Mouse (Mus musculus) hindbrain, embryonic 10.5 days (tissue): ENCODE results near the gene Aste1. TPM values are rescaled to one million over a fixed set of nuclear protein-coding genes. Genes with fewer than 3 reads are reported as not detected.
A peak's percentile ranks its signal among the peaks of the same experiment; 100 is the strongest.

Experiments
- DNase-seq: peaks from one replicate; pipeline ENCODE4 v3.0.0-alpha.2; 2017; ENCODE audit warnings: low spot score
- H3K27ac ChIP-seq: fragments of 300-500 bp; sonication (generic); 2 replicates; pipeline ENCODE4 v1.5.1; 2016; ENCODE audit warnings: mild to moderate bottlenecking, moderate library complexity
- H3K27me3 ChIP-seq: fragments of 300-500 bp; sonication (generic); 2 replicates; pipeline ENCODE4 v1.6.1; 2016; ENCODE audit warnings: mild to moderate bottlenecking; ENCODE audit not compliant: poor library complexity, insufficient read depth, severe bottlenecking
- H3K36me3 ChIP-seq: fragments of 300-500 bp; sonication (generic); 2 replicates; pipeline ENCODE4 v1.6.1; 2016; ENCODE audit warnings: mild to moderate bottlenecking, moderate library complexity
- H3K4me1 ChIP-seq: fragments of 300-500 bp; sonication (generic); replicated peaks from 2 replicates; pipeline ENCODE4 v1.6.1; 2016; ENCODE audit warnings: mild to moderate bottlenecking
- H3K4me3 ChIP-seq: fragments of 300-500 bp; sonication (generic); 2 replicates; pipeline ENCODE4 v1.5.1; 2016; ENCODE audit warnings: mild to moderate bottlenecking, moderate library complexity
- H3K9me3 ChIP-seq: fragments of 300-500 bp; sonication (generic); 2 replicates; pipeline ENCODE4 v1.6.1; 2016; ENCODE audit warnings: mild to moderate bottlenecking, moderate library complexity
- WGBS: fragments of 180-500 bp; shearing (Covaris S2); methylation state at CpG from one replicate; pipeline ENCODE4 v1.1.7; 2016; 5-methylcytosine and 5-hydroxymethylcytosine counted together
- polyA plus RNA-seq: library from polyadenylated mRNA; unstranded; fragments of >200 nt; fragmentation: Nextera tagmentation; extraction: Ambion mirVana; gene quantifications from 2 replicates; pipeline ENCODE4 v1.2.1, GENCODE M21; 2016

Gene Aste1
- polyA plus RNA-seq, 1 experiment from 2014 or later: 15.4 TPM

DNA sequence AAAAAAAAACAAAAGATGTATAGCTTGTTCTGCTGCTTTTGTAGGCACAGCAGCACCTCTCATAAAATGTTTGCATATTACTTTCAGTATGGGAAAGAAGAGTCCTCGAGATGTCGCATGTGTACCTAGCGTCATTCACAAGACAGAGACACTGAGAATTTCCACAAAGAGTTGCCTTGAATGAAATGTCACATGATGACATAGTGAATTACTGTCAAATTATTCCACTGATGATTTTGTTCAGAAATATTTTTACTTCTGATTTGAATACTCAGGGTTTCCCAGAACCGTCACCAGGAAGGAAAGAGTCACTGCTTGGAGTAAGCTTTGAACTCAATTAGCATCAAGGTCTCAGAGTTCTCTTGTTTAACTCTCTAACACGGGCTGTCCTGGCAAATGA, 7.8 kb upstream of the Aste1 start:
- no peaks in the 10 kb centered on the region for H3K4me1 ChIP-seq
- WGBS: 84% methylated on average over 5 of the region's 5 CpGs
- no peaks in the 10 kb centered on the region for H3K27me3 ChIP-seq
- H3K4me3 ChIP-seq: no peak overlapping the region
- H3K9me3 ChIP-seq: no peaks in the 10 kb centered on the region
- H3K27ac ChIP-seq: no peak overlapping the region
- no peak for DNase-seq
- H3K36me3 ChIP-seq: no peaks in the 10 kb centered on the region

DNA sequence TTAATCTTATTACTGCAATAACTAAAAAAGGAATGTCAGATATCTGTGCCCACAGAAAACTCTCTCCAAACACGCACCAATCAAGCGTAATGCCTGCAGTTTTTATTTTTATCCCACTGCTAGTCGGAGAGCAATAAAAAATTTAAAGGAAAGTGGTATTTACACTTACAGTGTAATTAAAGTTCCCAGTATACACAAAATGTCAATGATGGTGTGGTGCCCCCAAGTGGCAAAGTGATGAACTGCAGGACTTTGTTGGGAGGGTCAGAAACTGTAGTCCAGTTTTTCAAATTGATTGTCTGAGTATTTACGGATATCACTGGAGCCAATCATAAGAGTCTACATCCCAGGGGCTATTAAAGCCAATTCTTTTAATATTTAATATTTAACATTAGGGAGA, 5.9 kb upstream of the Aste1 start:
- Histone ChIP-seq H3K27ac (no peak overlapping the region), H3K4me3 (no peak overlapping the region), H3K4me1 (no peaks in the 10 kb centered on the region), H3K36me3 (no peaks in the 10 kb centered on the region), H3K9me3 (no peaks in the 10 kb centered on the region), H3K27me3 (peaks cover 2% of the 10 kb centered on the region; the same call in 1 of the 2 replicates)
- 20% methylated on average over 4 of the region's 4 CpGs for WGBS
- peak; percentile 64 for DNase-seq

DNA sequence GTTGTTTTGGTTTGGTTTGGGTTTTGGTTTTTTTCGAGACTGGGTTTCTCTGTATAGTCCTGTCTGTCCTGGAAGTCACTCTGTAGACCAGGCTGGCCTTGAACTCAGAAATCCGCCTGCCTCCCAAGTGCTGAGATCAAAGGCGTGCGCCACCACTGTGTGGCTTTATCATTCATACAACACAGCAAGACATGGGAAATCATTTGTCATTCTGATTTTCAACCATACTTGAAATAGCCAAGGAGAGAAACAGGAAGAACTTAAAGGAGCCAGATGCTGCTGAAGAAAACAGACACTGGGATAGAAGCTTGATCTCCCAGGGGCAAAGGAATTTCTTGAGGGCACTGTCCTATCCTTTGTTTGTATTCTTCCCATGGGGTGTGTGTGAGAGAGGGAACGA, 4.6 kb upstream of the Aste1 start:
- peaks cover 5% of the 10 kb centered on the region; the same call in 1 of the 2 replicates for H3K27me3 ChIP-seq
- no peak for DNase-seq
- no peaks in the 10 kb centered on the region for H3K9me3 ChIP-seq
- no peaks in the 10 kb centered on the region for H3K36me3 ChIP-seq
- peaks cover 7% of the 10 kb centered on the region; the same call in 1 of the 2 replicates for H3K4me1 ChIP-seq
- WGBS: 56% methylated on average over 5 of the region's 5 CpGs
- H3K27ac ChIP-seq: no peak overlapping the region
- H3K4me3 ChIP-seq: no peak overlapping the region

DNA sequence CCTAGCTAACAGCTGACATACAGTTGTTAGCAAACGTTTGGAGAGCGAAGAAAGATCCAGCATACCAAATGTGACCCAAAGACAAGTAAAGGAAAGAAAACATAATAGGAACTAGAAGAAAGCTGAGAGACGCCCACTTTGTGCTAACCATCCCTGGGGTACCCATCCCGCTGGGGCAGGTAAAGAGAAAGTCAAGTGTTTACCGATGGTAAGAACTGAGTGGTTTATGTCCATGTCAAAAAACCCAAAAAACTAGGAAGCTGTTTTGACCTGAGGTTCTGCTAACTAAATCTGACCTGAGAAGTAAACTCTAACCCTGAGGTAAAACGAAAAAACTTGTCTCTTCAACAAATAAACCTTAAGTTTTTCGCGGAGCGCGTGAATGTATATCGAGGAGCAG, 472 bp upstream of the Aste1 start:
- peaks cover 26% of the 10 kb centered on the region for H3K36me3 ChIP-seq
- WGBS: 15% methylated on average over 11 of the region's 11 CpGs
- DNase-seq: no peak
- H3K27me3 ChIP-seq: peaks cover 5% of the 10 kb centered on the region; the same call in 1 of the 2 replicates
- peaks cover 22% of the 10 kb centered on the region for H3K4me1 ChIP-seq
- peak overlapping the region; percentile 81 for H3K4me3 ChIP-seq
- no peaks in the 10 kb centered on the region for H3K9me3 ChIP-seq
- no peak overlapping the region for H3K27ac ChIP-seq

DNA sequence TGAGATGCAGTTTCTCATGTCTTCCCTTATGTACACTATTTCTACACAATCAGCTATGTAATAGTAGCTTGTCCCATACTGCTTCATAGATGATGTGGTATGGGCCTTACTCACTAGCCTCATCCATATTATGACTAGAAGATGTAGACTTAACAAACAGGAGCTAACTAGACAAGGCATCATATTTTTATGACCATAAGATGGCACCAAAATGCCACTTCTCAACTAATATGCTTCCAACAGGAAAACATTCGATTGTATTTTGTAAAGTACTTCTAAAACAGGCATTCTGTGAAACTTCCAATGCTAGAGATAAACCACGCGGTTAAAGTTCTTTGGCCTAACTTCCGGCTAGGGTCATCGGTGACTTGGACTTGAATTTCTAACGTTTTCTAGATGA, 13.4 kb downstream of the Aste1 start:
- H3K9me3 ChIP-seq: no peaks in the 10 kb centered on the region
- H3K4me3 ChIP-seq: no peak overlapping the region
- no peak overlapping the region for H3K27ac ChIP-seq
- DNase-seq: no peak
- no peaks in the 10 kb centered on the region for H3K27me3 ChIP-seq
- peaks cover 75% of the 10 kb centered on the region for H3K36me3 ChIP-seq
- no peaks in the 10 kb centered on the region for H3K4me1 ChIP-seq
- 95% methylated on average over 6 of the region's 6 CpGs for WGBS

DNA sequence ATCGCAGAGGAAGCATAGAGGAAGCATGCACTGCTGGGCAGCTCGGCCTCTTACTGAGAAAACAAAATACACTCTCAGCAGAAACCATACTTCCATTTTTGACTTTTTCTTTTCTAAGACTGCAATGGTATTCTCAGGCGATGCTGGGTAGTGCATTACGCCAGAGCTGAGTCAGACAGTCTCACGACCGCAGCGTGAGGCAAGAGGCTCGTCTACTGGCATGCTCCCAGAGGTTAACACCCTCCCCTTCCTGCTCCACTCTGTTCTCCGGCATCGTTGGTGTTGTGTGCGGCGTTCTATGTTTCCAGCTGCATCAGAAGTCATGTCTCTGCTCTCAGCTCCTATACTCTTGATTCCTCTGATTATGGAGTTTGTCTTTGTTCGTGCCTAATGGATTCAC, 63.8 kb downstream of the Aste1 start:
- no peak for DNase-seq
- WGBS: 93% methylated on average over 13 of the region's 13 CpGs
- H3K36me3 ChIP-seq: peaks cover 65% of the 10 kb centered on the region
- H3K27ac ChIP-seq: no peak overlapping the region
- H3K4me1 ChIP-seq: no peaks in the 10 kb centered on the region
- no peak overlapping the region for H3K4me3 ChIP-seq
- no peaks in the 10 kb centered on the region for H3K9me3 ChIP-seq
- H3K27me3 ChIP-seq: no peaks in the 10 kb centered on the region

DNA sequence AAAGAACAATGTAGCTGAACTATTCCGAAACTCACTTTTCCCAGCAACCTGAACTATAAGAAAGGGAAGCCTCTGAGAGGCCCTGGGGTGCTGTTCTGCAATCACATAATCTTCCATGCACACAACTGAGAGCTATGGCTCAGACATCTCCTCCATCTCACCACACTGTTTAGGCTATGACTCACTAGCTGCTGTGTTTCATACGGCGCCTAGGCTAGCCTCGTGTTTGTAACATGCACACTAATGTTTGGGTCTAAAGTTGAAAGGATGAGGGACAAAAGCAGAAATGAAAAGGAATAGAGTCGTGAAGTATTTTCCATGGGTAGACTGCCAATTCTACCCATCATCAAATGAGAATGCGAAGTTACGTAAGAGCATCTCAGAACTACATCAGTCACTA, 66.3 kb downstream of the Aste1 start:
- H3K9me3 ChIP-seq: no peaks in the 10 kb centered on the region
- H3K4me1 ChIP-seq: no peaks in the 10 kb centered on the region
- H3K27ac ChIP-seq: no peak overlapping the region
- no peak overlapping the region for H3K4me3 ChIP-seq
- H3K27me3 ChIP-seq: no peaks in the 10 kb centered on the region
- H3K36me3 ChIP-seq: peaks cover 58% of the 10 kb centered on the region
- DNase-seq: no peak
- 98% methylated on average over 7 of the region's 7 CpGs for WGBS

Other genes with a start within 250 kb of the Aste1 start
- gene Nek11, start 132 bp downstream of the Aste1 start, polyA plus RNA-seq: 1.1 and 1.5 TPM in 2 replicates
- 47.9 and 65.4 TPM in 2 replicates for gene Atp2c1, start 131.9 kb downstream of the Aste1 start, polyA plus RNA-seq
- 22.5 and 22.6 TPM in 2 replicates for gene Pik3r4, start 247.6 kb downstream of the Aste1 start, polyA plus RNA-seq